Mouse (Mus musculus) spleen, adult 2 months (tissue): Measurements from ENCODE around the gene Igfbp5.

Experiments used
- CTCF ChIP-seq: fragments of 200-500 bp; IDR thresholded peaks from 2 replicates; pipeline ENCODE4 v1.5.1; 2011; ENCODE audit warnings: mild to moderate bottlenecking, inconsistent platforms; ENCODE audit not compliant: insufficient read depth, insufficient read length, insufficient replicate concordance; ENCODE audit errors: extremely low read depth
- POLR2A ChIP-seq: fragments of 200-500 bp; IDR thresholded peaks from 2 replicates; pipeline ENCODE4 v1.6.1; 2011; ENCODE audit warnings: low read depth, low read length, inconsistent platforms

- TF ChIP-seq CTCF (no peak), POLR2A (no peak)
Observed at GRCm38 (mm10) chr1:72857631-72858030, 17.1 kb downstream of the Igfbp5 start.
